Mouse (Mus musculus) gastrocnemius, postnatal 14 days (tissue): ENCODE measurements at regions not wholly inside any gene's neighbourhood (a gene's known extent, or its start where the extent isn't known, plus 50 kb on each side); places are given as distances from the start of the nearest gene placed in this dataset.
A peak's percentile ranks its signal among the peaks of the same experiment; 100 is the strongest.

Source experiments
- DNase-seq: peaks from one replicate; pipeline ENCODE4 v3.0.0; 2021; ENCODE audit warnings: mixed read lengths
- intact Hi-C: fragments of 180-260 bp; cut with DNase I; formaldehyde crosslinking; loops from one replicate; pipeline ENCODE4 v1.15.1; 2025; ENCODE audit warnings: low total_unique reads

- intact Hi-C loops: loop anchor here (5.0 kb wide), 1 partner anchor 478 kb away; no protein-coding TSS in a partner anchor
- peak; percentile 91 for DNase-seq
Measured at GRCm38 (mm10) chr9:41474244-41474944, 312.9 kb upstream of the Ubash3b start.

- intact Hi-C loops: loop anchor here (5.0 kb wide), 1 partner anchor 479 kb away; no protein-coding TSS in a partner anchor
- DNase-seq: no peak
Measured at GRCm38 (mm10) chr9:41473506-41473905, 312.0 kb upstream of the Ubash3b start.

DNA sequence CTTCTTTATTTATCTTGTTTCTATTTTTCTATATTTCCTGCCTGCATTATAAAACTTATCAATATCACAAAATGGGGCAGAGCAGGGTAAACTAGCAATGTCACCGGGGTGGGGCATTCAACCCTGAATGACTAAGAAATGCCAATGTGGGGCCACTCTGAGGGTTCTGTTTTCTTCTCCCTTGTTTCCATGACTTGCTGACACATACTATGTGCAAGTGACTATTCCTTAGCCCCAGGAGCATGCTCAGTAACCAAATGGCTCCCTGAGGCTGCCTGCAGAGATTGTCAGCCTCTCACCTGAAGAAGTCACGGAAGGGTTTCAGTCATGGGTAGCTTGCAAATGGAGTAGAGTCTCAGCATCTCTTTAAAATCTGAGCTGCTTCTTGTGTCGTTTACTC lies 309.8 kb upstream of the Ubash3b start:
- intact Hi-C loops: loop anchor here (5.0 kb wide), 1 partner anchor 481 kb away; no protein-coding TSS in a partner anchor

GRCm38 (mm10) chr9:41470010-41470409 lies 308.5 kb upstream of the Ubash3b start:
- intact Hi-C loops: loop anchor here (5.0 kb wide), 1 partner anchor 482 kb away; no protein-coding TSS in a partner anchor
- no peak for DNase-seq

More for the DNA sequence above, 309.8 kb upstream of the Ubash3b start:
- DNase-seq: no peak

- DNase-seq: no peak
- intact Hi-C loops: no loop called here
Measured at GRCm38 (mm10) chr9:41469414-41469813, 307.9 kb upstream of the Ubash3b start.

GRCm38 (mm10) chr9:41464057-41464685 lies 302.7 kb upstream of the Ubash3b start:
- DNase-seq: peak; percentile 47

GRCm38 (mm10) chr9:41461742-41462141 lies 300.2 kb upstream of the Ubash3b start:
- intact Hi-C loops: loop anchor here (5.0 kb wide), 1 partner anchor 234 kb away; no protein-coding TSS in a partner anchor
- DNase-seq: peak; percentile 94

More at GRCm38 (mm10) chr9:41464057-41464685, 302.7 kb upstream of the Ubash3b start:
- intact Hi-C loops: loop anchor here (5.0 kb wide), 1 partner anchor 237 kb away; no protein-coding TSS in a partner anchor

GRCm38 (mm10) chr9:41460709-41461108 lies 299.2 kb upstream of the Ubash3b start:
- intact Hi-C loops: loop anchor here (5.0 kb wide), 1 partner anchor 233 kb away; no protein-coding TSS in a partner anchor
- DNase-seq: no peak

GRCm38 (mm10) chr9:41457003-41457402 lies 295.5 kb upstream of the Ubash3b start:
- no peak for DNase-seq
- intact Hi-C loops: no loop called here

- DNase-seq: no peak
- intact Hi-C loops: no loop called here
Measured at GRCm38 (mm10) chr9:41451738-41452137, 290.2 kb upstream of the Ubash3b start.

DNA sequence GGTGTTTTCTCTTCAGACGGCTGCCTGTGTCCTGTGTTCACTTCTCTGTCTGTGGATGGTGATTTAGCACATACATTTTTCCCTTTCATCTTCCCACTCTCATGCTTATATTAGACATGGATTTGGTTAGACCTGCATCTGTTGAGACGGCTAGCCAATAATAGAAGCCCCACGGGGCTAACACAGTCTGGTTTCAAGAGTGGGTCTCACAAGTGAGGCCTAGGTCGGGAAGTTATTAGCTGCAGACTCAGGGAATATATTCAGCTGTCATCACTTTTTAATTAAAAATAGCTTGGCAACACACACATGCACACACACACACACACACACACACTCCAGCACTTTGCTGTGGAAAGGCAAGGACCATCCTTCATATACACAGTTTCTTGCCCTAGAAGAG lies 287.7 kb upstream of the Ubash3b start:
- intact Hi-C loops: no loop called here

GRCm38 (mm10) chr9:41447902-41448301 lies 286.4 kb upstream of the Ubash3b start:
- intact Hi-C loops: no loop called here
- no peak for DNase-seq

More for the DNA sequence above, 287.7 kb upstream of the Ubash3b start:
- no peak for DNase-seq

DNA sequence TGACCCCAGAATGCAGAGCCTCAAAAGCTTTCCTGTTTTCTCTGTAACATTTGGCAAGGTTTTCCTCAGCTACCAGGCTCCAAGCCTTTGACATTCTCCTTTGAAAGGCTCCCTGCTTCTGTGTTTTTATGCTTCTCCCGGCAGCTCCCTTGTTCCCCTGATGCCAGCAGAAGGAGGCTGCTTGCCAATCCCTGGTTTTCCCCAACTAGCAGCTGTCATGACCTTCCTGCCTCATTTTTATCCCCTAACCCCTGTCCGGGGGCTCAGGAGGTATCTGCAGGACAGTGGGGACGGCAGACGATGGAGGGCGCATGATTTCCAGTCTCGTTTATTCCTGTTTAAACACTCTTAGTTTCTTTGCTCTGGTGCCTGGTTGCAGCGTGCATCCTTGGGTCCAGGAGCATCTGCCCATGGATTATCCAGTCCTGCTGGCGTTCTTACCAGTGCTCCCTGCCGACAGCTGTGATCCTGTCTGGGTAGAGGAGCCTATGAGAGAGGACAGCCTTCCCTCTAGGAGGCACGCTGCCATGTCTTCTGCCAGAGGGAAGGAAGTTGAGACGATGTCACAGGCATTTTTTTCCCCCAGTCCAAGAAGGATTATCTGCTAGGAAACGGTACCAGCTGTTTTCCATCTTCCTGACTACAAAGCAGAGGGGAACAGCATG lies 285.8 kb upstream of the Ubash3b start:
- intact Hi-C loops: no loop called here
- peak; percentile 89 for DNase-seq

GRCm38 (mm10) chr9:41446431-41447203 lies 285.1 kb upstream of the Ubash3b start:
- intact Hi-C loops: no loop called here
- no peak for DNase-seq

GRCm38 (mm10) chr9:41442418-41442817 lies 280.9 kb upstream of the Ubash3b start:
- no peak for DNase-seq

DNA sequence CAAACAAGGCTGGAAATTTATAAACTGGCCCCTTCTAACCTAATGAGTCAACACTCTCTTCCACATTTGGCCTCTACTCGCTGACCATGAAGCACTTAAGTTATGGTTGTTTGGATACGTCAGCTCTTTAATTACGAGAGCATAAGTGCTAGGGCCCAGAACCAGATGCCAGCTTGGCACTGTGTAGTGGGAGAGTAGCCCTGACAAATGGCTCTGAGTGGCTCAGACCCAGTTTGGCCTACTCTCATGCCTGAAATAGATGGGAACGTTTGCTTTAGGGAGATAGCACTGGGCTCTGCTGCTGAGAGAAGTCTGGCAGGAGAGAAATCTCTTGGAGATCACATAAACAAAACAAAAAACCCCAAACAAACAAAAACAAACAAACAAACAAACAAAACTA lies 278.5 kb upstream of the Ubash3b start:
- intact Hi-C loops: no loop called here

More at GRCm38 (mm10) chr9:41442418-41442817, 280.9 kb upstream of the Ubash3b start:
- intact Hi-C loops: no loop called here

GRCm38 (mm10) chr9:41438141-41438540 lies 276.6 kb upstream of the Ubash3b start:
- intact Hi-C loops: no loop called here
- no peak for DNase-seq

More for the DNA sequence above, 278.5 kb upstream of the Ubash3b start:
- peak; percentile 72 for DNase-seq

DNA sequence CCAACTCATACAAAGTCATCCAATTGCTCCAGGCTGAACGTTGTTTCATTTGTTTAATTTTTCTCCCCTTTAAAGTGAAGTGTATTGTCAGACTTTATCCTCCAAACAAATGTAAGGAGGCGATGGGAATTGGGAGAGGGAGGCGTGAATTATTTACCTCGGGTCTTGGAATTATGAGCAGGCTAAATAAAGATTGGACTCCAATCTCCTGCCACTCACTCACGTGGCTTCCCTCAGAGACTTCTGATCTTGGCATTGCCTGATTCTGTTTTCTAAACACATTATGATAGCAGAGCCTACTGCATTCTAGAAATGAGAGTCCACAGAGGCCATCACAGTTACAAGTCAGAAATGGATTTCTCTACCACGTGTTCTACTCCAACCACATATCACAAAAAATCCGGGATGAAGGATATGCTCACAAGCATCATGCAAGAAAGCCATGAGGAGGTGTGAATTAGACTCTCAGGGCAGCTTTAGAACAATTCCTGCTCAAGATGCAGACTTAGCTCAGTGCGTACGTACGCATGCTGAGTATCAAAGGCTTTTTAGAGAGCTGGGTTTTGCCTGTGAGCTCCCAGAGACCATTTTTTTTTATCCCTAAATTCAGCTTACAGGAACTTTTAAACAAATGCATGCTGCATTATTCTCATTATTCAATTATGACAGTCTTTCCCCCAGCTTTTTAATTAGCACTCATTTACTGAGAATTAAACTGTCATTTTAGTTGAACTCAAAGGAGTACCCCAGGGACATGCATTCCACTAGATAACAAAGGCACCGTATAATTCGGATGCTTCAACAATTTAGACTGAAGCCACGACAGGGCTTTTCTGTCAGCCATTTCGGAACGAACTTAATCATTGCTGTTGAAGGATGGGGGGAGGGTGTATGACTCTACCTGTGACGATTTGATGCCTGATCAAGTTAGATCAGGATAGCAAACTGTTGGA lies 269.2 kb upstream of the Ubash3b start:
- intact Hi-C loops: no loop called here

More for the DNA sequence above, 269.2 kb upstream of the Ubash3b start:
- no peak for DNase-seq
